Mouse (Mus musculus) C2C12 (cell line): Measurements from ENCODE around the gene Mef2c.

ENCODE experiments used
- CEBPB ChIP-seq: IDR thresholded peaks from one replicate; pipeline ENCODE4 v1.6.1; 2011; ENCODE audit warnings: low read depth, mild to moderate bottlenecking, control low read depth, moderate library complexity
- CTCF ChIP-seq: IDR thresholded peaks from one replicate; pipeline ENCODE4 v1.5.1; 2011; ENCODE audit not compliant: control insufficient read depth, insufficient read depth, insufficient read length
- FOSL1 ChIP-seq: IDR thresholded peaks from one replicate; pipeline ENCODE4 v1.8.0; 2011; ENCODE audit warnings: mild to moderate bottlenecking, low read length; ENCODE audit not compliant: poor library complexity, insufficient read depth, severe bottlenecking
- MAX ChIP-seq: IDR thresholded peaks from one replicate; pipeline ENCODE4 v1.6.1; 2011; ENCODE audit warnings: mild to moderate bottlenecking, control low read depth
- MYOD1 ChIP-seq: IDR thresholded peaks from one replicate; pipeline ENCODE4 v1.6.1; 2011; ENCODE audit warnings: low read depth; ENCODE audit not compliant: control insufficient read depth, insufficient read length
- MYOG ChIP-seq: IDR thresholded peaks from one replicate; pipeline ENCODE4 v1.6.1; 2011; ENCODE audit not compliant: control insufficient read depth, insufficient read length; ENCODE audit errors: extremely low read depth
- USF1 ChIP-seq: IDR thresholded peaks from one replicate; pipeline ENCODE4 v1.6.1; 2011; ENCODE audit warnings: low read depth, mild to moderate bottlenecking, control low read depth, moderate library complexity

DNA sequence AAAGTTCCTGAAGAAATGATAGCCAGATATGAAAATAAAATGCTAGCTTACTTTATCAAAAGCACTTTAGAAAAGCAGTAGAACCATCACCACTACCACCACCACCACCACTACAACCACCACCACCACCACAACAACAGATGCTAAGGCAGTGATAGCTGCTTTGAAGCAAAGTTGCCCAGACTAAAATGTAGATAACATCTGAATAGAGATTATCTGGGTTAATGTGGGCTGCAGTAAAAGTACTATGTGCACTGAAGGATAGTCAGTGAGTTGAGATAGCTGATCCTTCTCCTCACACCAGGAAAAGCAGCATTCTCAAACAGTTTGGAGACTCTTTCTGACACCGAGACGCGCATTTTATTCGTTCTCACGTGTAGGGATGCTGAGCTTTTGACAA is 87.1 kb downstream of the Mef2c start:
- TF ChIP-seq CEBPB, result no peak
- TF ChIP-seq CTCF, result no peak
- TF ChIP-seq USF1, result no peak
- no peak for TF ChIP-seq MYOD1
- TF ChIP-seq MAX, result no peak
- no peak for TF ChIP-seq FOSL1
- no peak for TF ChIP-seq MYOG
